Mouse (Mus musculus): ENCODE data around the gene Olfr574. TPM values are rescaled to one million over a fixed set of nuclear protein-coding genes. Genes with fewer than 3 reads are reported as not detected.

Olfr574 gene
- polyA plus RNA-seq, 1 experiment from 2014 or later, result not detected

- Histone ChIP-seq H3K27ac (ENCODE audit: low read length) (no peak overlapping the region), H3K9me3 (ENCODE audit: control insufficient read depth, low read length) (no peaks in the 10 kb centered on the region), H3K4me1 (replicated peaks; ENCODE audit: control insufficient read depth, insufficient read depth, low read length) (no peaks in the 10 kb centered on the region), H3K4me3 (ENCODE audit: low read length) (no peak overlapping the region), H3K36me3 (ENCODE audit: control insufficient read depth, insufficient read depth, low read length) (no peaks in the 10 kb centered on the region), H3K4me2 (ENCODE audit: low read depth, low read length) (no peak overlapping the region), H3K27me3 (ENCODE audit: control insufficient read depth, insufficient read depth, low read depth, low read length) (no peaks in the 10 kb centered on the region), H3K9ac (ENCODE audit: low read length) (no peak overlapping the region)
- WGBS, result 43% methylated on average over 1 of the region's 1 CpGs
- no peak for ATAC-seq (ENCODE audit: low read depth)
These were observed 2.5 kb downstream of the Olfr574 start for GRCm38 (mm10) chr7:102950732-102951131.

GRCm38 (mm10) chr7:102958137-102958536 is 9.9 kb downstream of the Olfr574 start:
- ATAC-seq (ENCODE audit: low read depth), result no peak
- H3K9ac ChIP-seq (ENCODE audit: low read length), result no peak overlapping the region
- no peak overlapping the region for H3K27ac ChIP-seq (ENCODE audit: low read length)
- H3K4me3 ChIP-seq (ENCODE audit: low read length), result no peak overlapping the region
- H3K4me2 ChIP-seq (ENCODE audit: low read depth, low read length), result no peak overlapping the region
- H3K9me3 ChIP-seq (ENCODE audit: control insufficient read depth, low read length), result no peaks in the 10 kb centered on the region
- H3K4me1 ChIP-seq (replicated peaks; ENCODE audit: control insufficient read depth, insufficient read depth, low read length), result no peaks in the 10 kb centered on the region
- no peaks in the 10 kb centered on the region for H3K27me3 ChIP-seq (ENCODE audit: control insufficient read depth, insufficient read depth, low read depth, low read length)
- H3K36me3 ChIP-seq (ENCODE audit: control insufficient read depth, insufficient read depth, low read length), result no peaks in the 10 kb centered on the region
- WGBS, result 49% methylated on average over 3 of the region's 3 CpGs

GRCm38 (mm10) chr7:102958593-102958992 is 10.3 kb downstream of the Olfr574 start, which contains the start of gene Olfr575:
Olfr575 (minus strand) TSS chr7:102958775.
- Histone ChIP-seq H3K9me3 (ENCODE audit: control insufficient read depth, low read length) (no peaks in the 10 kb centered on the region), H3K4me1 (replicated peaks; ENCODE audit: control insufficient read depth, insufficient read depth, low read length) (no peaks in the 10 kb centered on the region), H3K4me2 (ENCODE audit: low read depth, low read length) (no peak within 1 kb of the TSS), H3K4me3 (ENCODE audit: low read length) (no peak within 1 kb of the TSS), H3K9ac (ENCODE audit: low read length) (no peak within 1 kb of the TSS), H3K27ac (ENCODE audit: low read length) (no peak within 1 kb of the TSS), H3K27me3 (ENCODE audit: control insufficient read depth, insufficient read depth, low read depth, low read length) (no peaks in the 10 kb centered on the region), H3K36me3 (ENCODE audit: control insufficient read depth, insufficient read depth, low read length) (no peaks in the 10 kb centered on the region)
- 27% methylated on average over 1 of the region's 1 CpGs for WGBS
- ATAC-seq (ENCODE audit: low read depth), result no peak

GRCm38 (mm10) chr7:102962360-102962759 is 14.1 kb downstream of the Olfr574 start, which contains the start of gene Olfr576:
Olfr576 (plus strand) TSS chr7:102962660.
- Histone ChIP-seq H3K36me3 (ENCODE audit: control insufficient read depth, insufficient read depth, low read length) (no peaks in the 10 kb centered on the region), H3K27me3 (ENCODE audit: control insufficient read depth, insufficient read depth, low read depth, low read length) (no peaks in the 10 kb centered on the region), H3K4me3 (ENCODE audit: low read length) (no peak within 1 kb of the TSS), H3K4me2 (ENCODE audit: low read depth, low read length) (no peak within 1 kb of the TSS), H3K27ac (ENCODE audit: low read length) (no peak within 1 kb of the TSS), H3K9ac (ENCODE audit: low read length) (no peak within 1 kb of the TSS), H3K4me1 (replicated peaks; ENCODE audit: control insufficient read depth, insufficient read depth, low read length) (0 out of 2 replicates have a peak, but pooled peaks cover 1% of the 10 kb centered on the region), H3K9me3 (ENCODE audit: control insufficient read depth, low read length) (no peaks in the 10 kb centered on the region)
- 10% methylated on average over 2 of the region's 2 CpGs for WGBS
- ATAC-seq (ENCODE audit: low read depth), result no peak

- no peak for ATAC-seq (ENCODE audit: low read depth)
- H3K4me2 ChIP-seq (ENCODE audit: low read depth, low read length), result no peak overlapping the region
These were observed 26.1 kb downstream of the Olfr574 start for GRCm38 (mm10) chr7:102974399-102974798.

GRCm38 (mm10) chr7:102975843-102976242 is 27.6 kb downstream of the Olfr574 start, which contains the start of gene Olfr577:
Olfr577 (minus strand) TSS chr7:102975943.
- Histone ChIP-seq H3K9ac (ENCODE audit: low read length) (no peak within 1 kb of the TSS), H3K4me2 (ENCODE audit: low read depth, low read length) (no peak within 1 kb of the TSS), H3K4me3 (ENCODE audit: low read length) (no peak within 1 kb of the TSS), H3K9me3 (ENCODE audit: control insufficient read depth, low read length) (no peaks in the 10 kb centered on the region), H3K27ac (ENCODE audit: low read length) (no peak within 1 kb of the TSS), H3K4me1 (replicated peaks; ENCODE audit: control insufficient read depth, insufficient read depth, low read length) (no peaks in the 10 kb centered on the region), H3K36me3 (ENCODE audit: control insufficient read depth, insufficient read depth, low read length) (no peaks in the 10 kb centered on the region), H3K27me3 (ENCODE audit: control insufficient read depth, insufficient read depth, low read depth, low read length) (no peaks in the 10 kb centered on the region)
- WGBS, result 67% methylated on average over 2 of the region's 2 CpGs
- ATAC-seq (ENCODE audit: low read depth), result no peak

More at GRCm38 (mm10) chr7:102974399-102974798, 26.1 kb downstream of the Olfr574 start:
- H3K9ac ChIP-seq (ENCODE audit: low read length), result no peak overlapping the region
- H3K36me3 ChIP-seq (ENCODE audit: control insufficient read depth, insufficient read depth, low read length), result no peaks in the 10 kb centered on the region
- H3K27me3 ChIP-seq (ENCODE audit: control insufficient read depth, insufficient read depth, low read depth, low read length), result no peaks in the 10 kb centered on the region
- no peak overlapping the region for H3K4me3 ChIP-seq (ENCODE audit: low read length)
- H3K27ac ChIP-seq (ENCODE audit: low read length), result no peak overlapping the region
- no peaks in the 10 kb centered on the region for H3K9me3 ChIP-seq (ENCODE audit: control insufficient read depth, low read length)
- no peaks in the 10 kb centered on the region for H3K4me1 ChIP-seq (replicated peaks; ENCODE audit: control insufficient read depth, insufficient read depth, low read length)
- 45% methylated on average over 1 of the region's 1 CpGs for WGBS

- Histone ChIP-seq H3K4me3 (ENCODE audit: low read length) (no peak within 1 kb of the TSS), H3K9me3 (ENCODE audit: control insufficient read depth, low read length) (no peaks in the 10 kb centered on the region), H3K27ac (ENCODE audit: low read length) (no peak within 1 kb of the TSS), H3K9ac (ENCODE audit: low read length) (no peak within 1 kb of the TSS), H3K27me3 (ENCODE audit: control insufficient read depth, insufficient read depth, low read depth, low read length) (no peaks in the 10 kb centered on the region), H3K4me1 (replicated peaks; ENCODE audit: control insufficient read depth, insufficient read depth, low read length) (no peaks in the 10 kb centered on the region), H3K4me2 (ENCODE audit: low read depth, low read length) (no peak within 1 kb of the TSS), H3K36me3 (ENCODE audit: control insufficient read depth, insufficient read depth, low read length) (no peaks in the 10 kb centered on the region)
- ATAC-seq (ENCODE audit: low read depth), result no peak
- 48% methylated on average over 3 of the region's 3 CpGs for WGBS
These were observed 41.0 kb downstream of the Olfr574 start, which contains the start of gene Olfr578 for GRCm38 (mm10) chr7:102989224-102989623. Olfr578 (minus strand) TSS chr7:102989324.

Other genes with a start within 250 kb of the Olfr574 start
- 0.47 and 0.48 TPM in 2 replicates for gene Olfr558, start 246.3 kb upstream of the Olfr574 start, polyA plus RNA-seq (2015; fragmentation: Nextera tagmentation; extraction: Ambion mirVana)
- gene Olfr33, start 229.4 kb upstream of the Olfr574 start, polyA plus RNA-seq (2015; fragmentation: Nextera tagmentation; extraction: Ambion mirVana), result not detected in 2 replicates
- not detected in 2 replicates for gene Olfr559, start 221.0 kb upstream of the Olfr574 start, polyA plus RNA-seq (2015; fragmentation: Nextera tagmentation; extraction: Ambion mirVana)
- gene Olfr560, start 189.1 kb upstream of the Olfr574 start, polyA plus RNA-seq (2015; fragmentation: Nextera tagmentation; extraction: Ambion mirVana), result not detected in 2 replicates
- gene Olfr78, start 189.0 kb upstream of the Olfr574 start, polyA plus RNA-seq (2015; fragmentation: Nextera tagmentation; extraction: Ambion mirVana), result 0.23 and 0.25 TPM in 2 replicates
- gene Olfr561, start 177.2 kb upstream of the Olfr574 start, polyA plus RNA-seq (2015; fragmentation: Nextera tagmentation; extraction: Ambion mirVana), result not detected in 2 replicates
- not detected in 2 replicates for gene Olfr564, start 145.0 kb upstream of the Olfr574 start, polyA plus RNA-seq (2015; fragmentation: Nextera tagmentation; extraction: Ambion mirVana)
- gene Olfr566, start 89.7 kb upstream of the Olfr574 start, polyA plus RNA-seq (2015; fragmentation: Nextera tagmentation; extraction: Ambion mirVana), result not detected in 2 replicates
- not detected in 2 replicates for gene Olfr568, start 71.3 kb upstream of the Olfr574 start, polyA plus RNA-seq (2015; fragmentation: Nextera tagmentation; extraction: Ambion mirVana)
- not detected in 2 replicates for gene Olfr569, start 57.6 kb upstream of the Olfr574 start, polyA plus RNA-seq (2015; fragmentation: Nextera tagmentation; extraction: Ambion mirVana)
- gene Olfr570, start 53.9 kb upstream of the Olfr574 start, polyA plus RNA-seq (2015; fragmentation: Nextera tagmentation; extraction: Ambion mirVana), result not detected in 2 replicates
- gene Olfr571, start 30.9 kb upstream of the Olfr574 start, polyA plus RNA-seq (2015; fragmentation: Nextera tagmentation; extraction: Ambion mirVana), result not detected in 2 replicates
- gene Olfr572, start 24.1 kb upstream of the Olfr574 start, polyA plus RNA-seq (2015; fragmentation: Nextera tagmentation; extraction: Ambion mirVana), result not detected in 2 replicates
- not detected in 2 replicates for gene Olfr573-ps1, start 5.9 kb upstream of the Olfr574 start, polyA plus RNA-seq (2015; fragmentation: Nextera tagmentation; extraction: Ambion mirVana)
- not detected in 2 replicates for gene Olfr575, start 10.3 kb downstream of the Olfr574 start, polyA plus RNA-seq (2015; fragmentation: Nextera tagmentation; extraction: Ambion mirVana)
- not detected in 2 replicates for gene Olfr576, start 14.2 kb downstream of the Olfr574 start, polyA plus RNA-seq (2015; fragmentation: Nextera tagmentation; extraction: Ambion mirVana)
- not detected in 2 replicates for gene Olfr577, start 27.5 kb downstream of the Olfr574 start, polyA plus RNA-seq (2015; fragmentation: Nextera tagmentation; extraction: Ambion mirVana)
- gene Olfr578, start 40.9 kb downstream of the Olfr574 start, polyA plus RNA-seq (2015; fragmentation: Nextera tagmentation; extraction: Ambion mirVana), result not detected in 2 replicates
- not detected in 2 replicates for gene Olfr582, start 89.6 kb downstream of the Olfr574 start, polyA plus RNA-seq (2015; fragmentation: Nextera tagmentation; extraction: Ambion mirVana)
- gene Olfr583, start 102.8 kb downstream of the Olfr574 start, polyA plus RNA-seq (2015; fragmentation: Nextera tagmentation; extraction: Ambion mirVana), result not detected in 2 replicates
- not detected in 2 replicates for gene Olfr584, start 133.4 kb downstream of the Olfr574 start, polyA plus RNA-seq (2015; fragmentation: Nextera tagmentation; extraction: Ambion mirVana)
- not detected in 2 replicates for gene Olfr585, start 149.3 kb downstream of the Olfr574 start, polyA plus RNA-seq (2015; fragmentation: Nextera tagmentation; extraction: Ambion mirVana)
- not detected in 2 replicates for gene Olfr586, start 177.2 kb downstream of the Olfr574 start, polyA plus RNA-seq (2015; fragmentation: Nextera tagmentation; extraction: Ambion mirVana)
- not detected in 2 replicates for gene Olfr588-ps1, start 192.4 kb downstream of the Olfr574 start, polyA plus RNA-seq (2015; fragmentation: Nextera tagmentation; extraction: Ambion mirVana)
- gene Olfr589, start 207.9 kb downstream of the Olfr574 start, polyA plus RNA-seq (2015; fragmentation: Nextera tagmentation; extraction: Ambion mirVana), result not detected in 2 replicates
- not detected in 2 replicates for gene Olfr591, start 229.9 kb downstream of the Olfr574 start, polyA plus RNA-seq (2015; fragmentation: Nextera tagmentation; extraction: Ambion mirVana)
- not detected in 2 replicates for gene Olfr592, start 236.3 kb downstream of the Olfr574 start, polyA plus RNA-seq (2015; fragmentation: Nextera tagmentation; extraction: Ambion mirVana)

Data from lung, embryonic 16.5 days (tissue).